Mouse (Mus musculus): ENCODE measurements around the gene Wrap53.

Gene Wrap53

GRCm38 (mm10) chr11:69576307-69576706 lies 3.7 kb downstream of the Wrap53 start:
- in situ Hi-C loops (cut with MboI; ENCODE audit: unreplicated experiment in 2 of 2) = loop anchor here (5.0 kb wide), 1 partner anchor 36 kb away; no protein-coding TSS in a partner anchor

- in situ Hi-C loops (cut with MboI; ENCODE audit: unreplicated experiment in 2 of 2) = loop anchor here (5.0 kb wide), 1 partner anchor 37 kb away; no protein-coding TSS in a partner anchor
These were observed 4.8 kb downstream of the Wrap53 start for GRCm38 (mm10) chr11:69575220-69575619.

- in situ Hi-C loops (cut with MboI; ENCODE audit: unreplicated experiment in 2 of 2) = no loop called here
These were observed 14.9 kb downstream of the Wrap53 start for GRCm38 (mm10) chr11:69565131-69565530.

- in situ Hi-C loops (cut with MboI; ENCODE audit: unreplicated experiment in 2 of 2) = no loop called here
These were observed 15.7 kb downstream of the Wrap53 start for GRCm38 (mm10) chr11:69564391-69564790.

GRCm38 (mm10) chr11:69563373-69563772 lies 16.7 kb downstream of the Wrap53 start:
- in situ Hi-C loops (cut with MboI; ENCODE audit: unreplicated experiment in 2 of 2) = no loop called here

- in situ Hi-C loops (cut with MboI; ENCODE audit: unreplicated experiment in 2 of 2) = no loop called here
These were observed 18.9 kb downstream of the Wrap53 start for GRCm38 (mm10) chr11:69560896-69561854.

- in situ Hi-C loops (cut with MboI; ENCODE audit: unreplicated experiment in 2 of 2) = no loop called here
These were observed 19.9 kb downstream of the Wrap53 start, which contains the start of gene Efnb3 for GRCm38 (mm10) chr11:69559851-69560765. TSS of gene Efnb3 (minus strand) at chr11:69560205.

- in situ Hi-C loops (cut with MboI; ENCODE audit: unreplicated experiment in 2 of 2) = no loop called here
These were observed 20.9 kb downstream of the Wrap53 start for GRCm38 (mm10) chr11:69559183-69559582.

- in situ Hi-C loops (cut with MboI; ENCODE audit: unreplicated experiment in 2 of 2) = no loop called here
These were observed 21.3 kb downstream of the Wrap53 start for GRCm38 (mm10) chr11:69558756-69559155.

- in situ Hi-C loops (cut with MboI; ENCODE audit: unreplicated experiment in 2 of 2) = no loop called here
These were observed 22.6 kb downstream of the Wrap53 start for GRCm38 (mm10) chr11:69557381-69557958.

GRCm38 (mm10) chr11:69554539-69555140 lies 25.4 kb downstream of the Wrap53 start:
- in situ Hi-C loops (cut with MboI; ENCODE audit: unreplicated experiment in 2 of 2) = no loop called here

GRCm38 (mm10) chr11:69553341-69553721 lies 26.7 kb downstream of the Wrap53 start:
- in situ Hi-C loops (cut with MboI; ENCODE audit: unreplicated experiment in 2 of 2) = no loop called here

GRCm38 (mm10) chr11:69552622-69553340 lies 27.3 kb downstream of the Wrap53 start:
- in situ Hi-C loops (cut with MboI; ENCODE audit: unreplicated experiment in 2 of 2) = no loop called here

GRCm38 (mm10) chr11:69551310-69551709 lies 28.7 kb downstream of the Wrap53 start:
- in situ Hi-C loops (cut with MboI; ENCODE audit: unreplicated experiment in 2 of 2) = no loop called here

- in situ Hi-C loops (cut with MboI; ENCODE audit: unreplicated experiment in 2 of 2) = no loop called here
These were observed 30.9 kb downstream of the Wrap53 start, which contains the start of gene Dnah2 for GRCm38 (mm10) chr11:69549060-69549656. TSS of gene Dnah2 (minus strand) at chr11:69549110.

GRCm38 (mm10) chr11:69547071-69547470 lies 33.0 kb downstream of the Wrap53 start:
- in situ Hi-C loops (cut with MboI; ENCODE audit: unreplicated experiment in 2 of 2) = no loop called here

- in situ Hi-C loops (cut with MboI; ENCODE audit: unreplicated experiment in 2 of 2) = no loop called here
These were observed 33.5 kb downstream of the Wrap53 start for GRCm38 (mm10) chr11:69546423-69547053.

GRCm38 (mm10) chr11:69545957-69546356 lies 34.1 kb downstream of the Wrap53 start:
- in situ Hi-C loops (cut with MboI; ENCODE audit: unreplicated experiment in 2 of 2) = no loop called here

GRCm38 (mm10) chr11:69543598-69543997 lies 36.5 kb downstream of the Wrap53 start:
- in situ Hi-C loops (cut with MboI; ENCODE audit: unreplicated experiment in 2 of 2) = no loop called here
